Mouse (Mus musculus) myocyte (in vitro differentiated cells): Measurements from ENCODE around the gene Mrpl42. TPM values are rescaled to one million over a fixed set of nuclear protein-coding genes. Genes with fewer than 3 reads are reported as not detected.

ENCODE experiments used
- H3K27me3 ChIP-seq: one replicate; pipeline ENCODE4 v1.6.1; 2011; ENCODE audit not compliant: control insufficient read depth, insufficient read depth, insufficient read length
- H3K36me3 ChIP-seq: one replicate; pipeline ENCODE4 v1.6.1; 2011; ENCODE audit not compliant: control insufficient read depth, insufficient read depth
- H3K4me2 ChIP-seq: one replicate; pipeline ENCODE4 v1.6.1; 2011; ENCODE audit warnings: low read depth, control low read depth
- H3K4me3 ChIP-seq: one replicate; pipeline ENCODE4 v1.5.1; 2011; ENCODE audit warnings: mild to moderate bottlenecking, control low read depth, moderate library complexity
- H3K79me2 ChIP-seq: one replicate; pipeline ENCODE4 v1.6.1; 2011; ENCODE audit not compliant: control insufficient read depth, insufficient read depth
- H3ac ChIP-seq: one replicate; pipeline ENCODE4 v1.6.1; 2011; ENCODE audit not compliant: control insufficient read depth, insufficient read length
- CEBPB ChIP-seq: IDR thresholded peaks from 2 replicates; pipeline ENCODE4 v1.6.1; 2011; ENCODE audit warnings: mild to moderate bottlenecking, moderate library complexity; ENCODE audit not compliant: poor library complexity, insufficient read depth, severe bottlenecking
- E2F4 ChIP-seq: IDR thresholded peaks from one replicate; pipeline ENCODE4 v1.6.1; 2011; ENCODE audit warnings: mild to moderate bottlenecking, control low read depth, moderate library complexity; ENCODE audit not compliant: insufficient read depth
- MAX ChIP-seq: IDR thresholded peaks from one replicate; pipeline ENCODE4 v1.6.1; 2011; ENCODE audit warnings: low read depth, mild to moderate bottlenecking, control low read depth
- MYOD1 ChIP-seq, 3 experiments: IDR thresholded peaks; one replicate each; pipeline ENCODE4 v1.6.1; 2011; ENCODE audit warnings: control low read depth in 2 of 3, low read depth in 2 of 3, mild to moderate bottlenecking in 2 of 3, moderate library complexity in 1 of 3; ENCODE audit not compliant: insufficient read length in 2 of 3, control insufficient read depth in 1 of 3
- MYOG ChIP-seq, 3 experiments: IDR thresholded peaks; one replicate each; pipeline ENCODE4 v1.6.1; 2011; ENCODE audit warnings: control low read depth in 2 of 3, low read depth in 2 of 3, mild to moderate bottlenecking in 2 of 3; ENCODE audit not compliant: insufficient read length in 2 of 3, control insufficient read depth in 1 of 3, insufficient read depth in 1 of 3
- POLR2A ChIP-seq: IDR thresholded peaks from one replicate; pipeline ENCODE4 v1.6.1; 2011; ENCODE audit warnings: low read depth, mild to moderate bottlenecking, control low read depth, moderate library complexity; ENCODE audit not compliant: insufficient read length
- POLR2AphosphoS2 ChIP-seq: IDR thresholded peaks from one replicate; pipeline ENCODE4 v1.6.1; 2011; ENCODE audit warnings: low read depth, control low read depth; ENCODE audit not compliant: insufficient read length
- REST ChIP-seq: IDR thresholded peaks from one replicate; pipeline ENCODE4 v1.6.1; 2011; ENCODE audit warnings: mild to moderate bottlenecking, control low read depth, moderate library complexity; ENCODE audit not compliant: insufficient read depth, insufficient read length
- SRF ChIP-seq: IDR thresholded peaks from one replicate; pipeline ENCODE4 v1.6.1; 2011; ENCODE audit warnings: low read depth; ENCODE audit not compliant: control insufficient read depth, insufficient read length
- TCF12 ChIP-seq: IDR thresholded peaks from one replicate; pipeline ENCODE4 v1.6.1; 2011; ENCODE audit warnings: mild to moderate bottlenecking, control low read depth; ENCODE audit not compliant: poor library complexity, insufficient read depth, severe bottlenecking
- TCF3 ChIP-seq: IDR thresholded peaks from one replicate; pipeline ENCODE4 v1.6.1; 2011; ENCODE audit warnings: low read depth, control low read depth; ENCODE audit not compliant: insufficient read length
- USF1 ChIP-seq: IDR thresholded peaks from one replicate; pipeline ENCODE4 v1.6.1; 2011; ENCODE audit warnings: low read depth, mild to moderate bottlenecking, control low read depth, moderate library complexity
- polyA plus RNA-seq: library from polyadenylated mRNA; unstranded; fragments of >200 nt; fragmentation: generic; extraction: Trizol; gene quantifications from one replicate; pipeline ENCODE4 v1.2.1, GENCODE M21; 2012; ENCODE audit warnings: missing spikeins

The Mrpl42 gene
- polyA plus RNA-seq, 1 experiment, result 177 TPM

DNA sequence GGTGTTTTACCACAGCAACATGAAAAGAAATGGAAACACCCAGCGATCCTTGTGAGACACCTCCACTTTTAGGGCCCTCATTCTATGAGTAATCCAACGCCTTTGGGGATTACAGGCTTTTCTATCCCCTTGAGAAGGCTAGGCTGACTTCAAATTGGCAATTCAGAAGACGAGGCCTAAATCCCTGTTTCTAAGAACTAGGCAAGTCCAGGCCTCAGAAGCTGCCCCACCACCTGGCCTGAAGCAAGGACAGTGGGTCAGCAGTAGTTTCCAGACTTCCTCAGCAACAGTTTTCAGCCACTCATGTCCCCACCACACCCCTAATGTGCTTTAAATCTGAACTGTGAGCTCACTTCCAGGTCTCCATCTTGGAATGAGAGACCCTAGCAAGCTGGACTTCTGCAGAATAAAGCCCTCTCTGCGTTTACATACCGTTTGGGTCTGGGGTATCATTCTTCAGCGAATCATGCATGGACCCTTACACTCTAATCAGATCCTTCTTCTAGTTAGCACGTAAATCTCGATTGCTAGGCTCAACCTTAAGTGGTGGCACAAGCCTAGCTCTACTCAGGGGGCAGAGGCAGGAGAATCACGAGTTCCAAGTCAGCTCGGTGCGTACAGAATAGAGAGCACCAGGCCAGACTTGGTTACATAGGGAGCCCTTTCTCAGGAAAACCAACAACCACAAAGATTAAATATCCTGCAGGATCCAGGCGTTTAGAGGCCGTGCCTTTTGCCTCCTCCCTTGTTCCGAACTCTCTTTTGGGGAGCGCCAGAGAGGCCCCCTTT, 12.2 kb upstream of the Mrpl42 start:
- peaks cover 35% of the 10 kb centered on the region for H3K79me2 ChIP-seq
- H3ac ChIP-seq, result peak overlapping the region; percentile 89
- H3K4me3 ChIP-seq, result peak overlapping the region; percentile 65
- H3K27me3 ChIP-seq, result no peaks in the 10 kb centered on the region
- H3K36me3 ChIP-seq, result peaks cover under 1% of the 10 kb centered on the region
- peak overlapping the region; percentile 92 for H3K4me2 ChIP-seq
- TF ChIP-seq TCF12 (no peak), MYOG (IDR thresholded peaks at IDR 0.05; ENCODE audit: control insufficient read depth in 1 of 3, insufficient read depth in 1 of 3, insufficient read length in 2 of 3, low read depth in 2 of 3) (no peak), TCF3 (no peak), POLR2AphosphoS2 (no peak), SRF (no peak), MAX (no peak), POLR2A (no peak)

GRCm38 (mm10) chr10:95512635-95513034, 10.9 kb upstream of the Mrpl42 start:
- H3K4me3 ChIP-seq, result no peak overlapping the region
- H3K36me3 ChIP-seq, result no peaks in the 10 kb centered on the region
- no peak overlapping the region for H3ac ChIP-seq
- peaks cover 21% of the 10 kb centered on the region for H3K79me2 ChIP-seq
- no peak overlapping the region for H3K4me2 ChIP-seq
- no peak for TF ChIP-seq MYOD1 (IDR thresholded peaks at IDR 0.05; ENCODE audit: control insufficient read depth in 1 of 3, insufficient read length in 2 of 3, low read depth in 2 of 3)
- TF ChIP-seq TCF3, result no peak
- no peak for TF ChIP-seq MYOG (IDR thresholded peaks at IDR 0.05; ENCODE audit: control insufficient read depth in 1 of 3, insufficient read depth in 1 of 3, insufficient read length in 2 of 3, low read depth in 2 of 3)
- no peak for TF ChIP-seq SRF
- TF ChIP-seq CEBPB, result no peak
- no peak for TF ChIP-seq E2F4
- TF ChIP-seq MAX, result no peak
- TF ChIP-seq POLR2A, result no peak
- no peak for TF ChIP-seq USF1
- TF ChIP-seq POLR2AphosphoS2, result no peak
- TF ChIP-seq TCF12, result no peak
- no peak for TF ChIP-seq REST
- H3K27me3 ChIP-seq, result no peaks in the 10 kb centered on the region

DNA sequence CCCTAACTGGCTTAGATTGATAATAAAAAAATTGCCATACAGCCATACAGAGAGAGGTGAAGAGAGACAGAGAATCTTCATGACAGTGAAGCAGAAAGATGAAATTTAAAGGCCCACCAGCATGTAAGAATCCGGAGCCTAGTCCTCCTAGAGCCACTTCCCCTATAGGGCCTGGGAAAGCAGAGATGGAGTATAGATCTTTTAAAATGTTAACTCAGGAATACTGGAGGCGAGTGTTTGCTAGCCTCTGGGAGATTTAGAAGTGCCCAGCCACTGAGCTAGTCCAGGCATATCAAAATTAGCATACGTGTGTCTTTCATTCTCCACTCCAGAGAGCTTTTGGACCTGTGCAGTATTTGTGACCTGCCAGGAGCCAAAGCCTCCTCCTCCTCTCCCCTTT, 7.5 kb upstream of the Mrpl42 start:
- TF ChIP-seq REST (no peak), MYOG (IDR thresholded peaks at IDR 0.05; ENCODE audit: control insufficient read depth in 1 of 3, insufficient read depth in 1 of 3, insufficient read length in 2 of 3, low read depth in 2 of 3) (no peak), POLR2AphosphoS2 (no peak), E2F4 (no peak), TCF3 (no peak), TCF12 (no peak), SRF (no peak), POLR2A (no peak), USF1 (no peak), MAX (no peak), MYOD1 (IDR thresholded peaks at IDR 0.05; ENCODE audit: control insufficient read depth in 1 of 3, insufficient read length in 2 of 3, low read depth in 2 of 3) (no peak), CEBPB (no peak)
- no peaks in the 10 kb centered on the region for H3K36me3 ChIP-seq
- H3K4me3 ChIP-seq, result no peak overlapping the region
- H3ac ChIP-seq, result no peak overlapping the region
- H3K79me2 ChIP-seq, result no peaks in the 10 kb centered on the region
- no peaks in the 10 kb centered on the region for H3K27me3 ChIP-seq
- no peak overlapping the region for H3K4me2 ChIP-seq

DNA sequence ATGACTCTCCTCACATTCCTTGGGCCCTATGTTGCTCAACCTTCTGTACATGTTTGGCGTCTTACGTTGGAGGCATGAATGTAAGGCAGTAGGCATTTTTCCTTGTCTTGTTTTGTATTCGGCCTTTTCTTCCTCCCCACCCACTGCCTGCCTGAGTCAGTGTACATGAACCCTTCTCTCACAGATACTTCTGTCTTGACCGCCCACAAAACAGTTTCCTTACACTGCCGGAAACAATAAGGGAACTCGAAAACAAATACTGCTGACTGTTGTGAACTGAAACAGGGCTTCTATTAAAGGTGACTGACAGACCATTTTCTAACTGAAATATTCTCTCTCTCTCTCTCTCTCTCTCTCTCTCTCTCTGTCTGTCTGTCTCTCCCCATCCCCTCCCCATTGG, 7.1 kb upstream of the Mrpl42 start:
- Histone ChIP-seq H3K36me3 (no peaks in the 10 kb centered on the region), H3ac (no peak overlapping the region), H3K27me3 (no peaks in the 10 kb centered on the region), H3K4me3 (no peak overlapping the region), H3K4me2 (no peak overlapping the region), H3K79me2 (no peaks in the 10 kb centered on the region)
- TF ChIP-seq POLR2A, result no peak
- no peak for TF ChIP-seq REST
- TF ChIP-seq USF1, result no peak
- TF ChIP-seq TCF3, result no peak
- no peak for TF ChIP-seq MYOD1 (IDR thresholded peaks at IDR 0.05; ENCODE audit: control insufficient read depth in 1 of 3, insufficient read length in 2 of 3, low read depth in 2 of 3)
- TF ChIP-seq CEBPB, result no peak
- no peak for TF ChIP-seq POLR2AphosphoS2
- TF ChIP-seq SRF, result no peak
- no peak for TF ChIP-seq TCF12
- TF ChIP-seq MYOG (IDR thresholded peaks at IDR 0.05; ENCODE audit: control insufficient read depth in 1 of 3, insufficient read depth in 1 of 3, insufficient read length in 2 of 3, low read depth in 2 of 3), result no peak

GRCm38 (mm10) chr10:95508126-95508525, 6.4 kb upstream of the Mrpl42 start:
- Histone ChIP-seq H3K4me2 (no peak overlapping the region), H3K79me2 (no peaks in the 10 kb centered on the region), H3K27me3 (no peaks in the 10 kb centered on the region), H3ac (no peak overlapping the region), H3K36me3 (no peaks in the 10 kb centered on the region), H3K4me3 (no peak overlapping the region)
- TF ChIP-seq SRF (no peak), POLR2A (no peak), TCF3 (no peak), REST (no peak), MYOD1 (IDR thresholded peaks at IDR 0.05; ENCODE audit: control insufficient read depth in 1 of 3, insufficient read length in 2 of 3, low read depth in 2 of 3) (no peak), TCF12 (no peak), MAX (no peak), USF1 (no peak)
